Mouse (Mus musculus) naive thymus-derived CD4-positive, alpha-beta T cell, adult 2 months (primary cell): ENCODE results near the gene Ascc1.
"Not testable (repeated sequence)": the region's sequence is repeated elsewhere in the genome, so short reads cannot be mapped to it uniquely, and the experiment has no call there.

Experiments
- DNase-seq: peaks from one replicate; pipeline ENCODE4 v3.0.0-alpha.2; 2011; ENCODE audit warnings: low read depth

The Ascc1 gene

DNA sequence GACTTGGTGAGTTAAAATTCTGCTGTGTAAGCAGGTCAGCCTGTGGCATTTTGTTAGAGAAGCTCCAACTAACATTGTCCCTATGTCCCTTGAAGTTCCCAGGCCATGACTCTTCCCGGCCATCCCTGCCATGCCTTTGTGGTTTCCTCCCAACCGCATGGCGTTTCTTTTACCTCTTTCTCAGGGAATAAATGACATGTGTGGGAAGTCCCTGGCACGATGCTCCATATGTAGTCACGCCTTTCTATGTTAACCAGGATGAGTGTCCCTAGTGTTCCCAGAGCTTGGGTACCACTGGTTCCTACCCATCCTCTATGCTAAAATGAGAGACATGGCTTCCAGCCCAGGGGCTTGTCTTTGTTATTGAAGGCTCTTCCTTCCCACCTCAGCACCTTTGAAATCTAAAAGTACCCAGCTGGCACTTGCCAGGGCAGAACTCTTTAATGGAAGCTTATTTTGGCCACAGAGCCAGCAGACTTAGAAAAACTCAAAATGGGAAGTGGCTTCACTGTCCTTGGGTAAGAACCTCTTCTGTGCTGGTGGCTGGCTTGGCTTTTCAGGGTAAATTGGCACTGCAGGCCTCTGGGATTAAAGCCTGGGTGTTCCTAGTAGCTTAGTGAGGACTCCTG, 24.8 kb upstream of the Ascc1 start:
- DNase-seq: no peak

DNA sequence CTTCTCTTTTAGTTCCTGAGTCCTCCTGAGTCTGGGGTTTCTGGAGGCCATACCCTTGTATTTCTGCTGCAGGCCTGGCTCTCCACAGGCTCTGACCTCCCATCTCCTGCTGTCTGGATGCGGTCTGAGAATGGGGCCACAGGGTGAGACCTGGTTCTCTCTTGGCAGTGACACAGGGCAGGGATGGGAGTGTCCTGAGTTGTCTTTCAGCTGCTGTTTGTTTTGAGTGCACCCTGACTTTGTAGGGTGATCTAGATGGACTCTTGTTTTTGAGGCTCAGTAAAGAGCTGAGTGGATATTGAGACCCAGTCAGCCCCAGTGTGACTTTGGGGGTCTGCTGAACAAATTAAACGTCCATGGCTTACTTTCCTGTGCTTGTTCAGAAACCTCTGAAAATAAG, 24.2 kb upstream of the Ascc1 start:
- no peak for DNase-seq

DNA sequence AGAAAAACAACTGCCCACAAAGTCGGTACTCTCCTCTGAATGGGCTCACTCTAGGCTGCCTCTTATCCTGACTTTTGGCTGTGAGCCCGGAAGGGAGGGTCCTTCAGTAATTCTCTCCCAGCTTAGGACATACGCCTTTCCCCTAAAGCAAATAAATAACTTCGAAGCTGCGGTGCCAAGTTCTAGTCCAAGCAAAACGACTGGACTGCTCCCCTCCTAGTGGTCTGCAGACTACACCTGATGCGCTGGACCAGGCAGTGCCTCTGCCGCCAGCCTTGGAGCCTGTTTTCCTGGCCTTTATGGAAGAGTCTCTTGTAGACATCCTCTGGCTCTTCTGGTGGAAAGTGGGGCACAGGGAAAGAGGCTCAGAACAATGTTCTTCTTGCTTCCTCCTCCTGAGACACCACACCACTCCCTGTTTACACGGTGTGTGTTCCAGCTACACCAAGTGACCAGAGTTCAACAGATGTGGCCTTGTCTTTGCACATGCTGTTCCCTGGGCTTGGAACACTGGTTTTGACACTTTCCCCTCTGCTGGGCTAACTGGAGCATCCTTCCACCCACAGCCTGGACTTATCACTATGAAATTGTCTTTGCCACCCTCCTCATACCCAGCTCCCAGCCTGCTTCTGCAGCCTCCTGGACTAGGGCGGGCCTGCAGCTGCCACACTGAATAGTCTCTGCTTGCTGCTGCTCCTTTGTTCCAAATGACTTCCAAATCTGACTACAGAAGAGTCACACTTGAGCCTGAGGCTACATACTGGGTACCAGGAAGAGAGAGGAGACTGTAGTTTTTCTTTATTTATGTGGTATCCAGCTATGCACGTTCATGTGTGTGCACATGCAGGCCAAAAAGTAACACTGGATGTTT, 23.5 kb upstream of the Ascc1 start:
- no peak for DNase-seq

DNA sequence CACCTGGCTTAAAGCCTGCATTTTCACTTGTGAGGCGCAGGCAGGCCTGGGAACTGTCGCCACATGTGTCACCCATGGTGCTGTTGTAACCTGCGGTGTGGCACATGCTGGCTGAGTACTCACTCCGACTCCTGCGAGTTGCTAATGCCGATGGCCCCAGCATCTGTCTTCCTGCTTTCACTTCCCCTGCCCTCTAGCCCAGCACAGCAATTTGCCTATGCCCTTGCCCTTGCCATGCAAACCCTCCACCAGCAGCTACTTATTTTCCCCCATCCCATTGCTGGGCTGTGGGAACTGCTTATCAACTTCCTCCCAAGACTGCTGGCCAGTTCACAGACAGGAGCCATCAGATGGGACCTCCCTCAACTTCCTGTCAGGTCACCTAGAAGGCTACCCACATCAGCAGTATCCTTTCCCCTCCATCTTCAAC, 21.8 kb upstream of the Ascc1 start:
- DNase-seq: peak; percentile 58

DNA sequence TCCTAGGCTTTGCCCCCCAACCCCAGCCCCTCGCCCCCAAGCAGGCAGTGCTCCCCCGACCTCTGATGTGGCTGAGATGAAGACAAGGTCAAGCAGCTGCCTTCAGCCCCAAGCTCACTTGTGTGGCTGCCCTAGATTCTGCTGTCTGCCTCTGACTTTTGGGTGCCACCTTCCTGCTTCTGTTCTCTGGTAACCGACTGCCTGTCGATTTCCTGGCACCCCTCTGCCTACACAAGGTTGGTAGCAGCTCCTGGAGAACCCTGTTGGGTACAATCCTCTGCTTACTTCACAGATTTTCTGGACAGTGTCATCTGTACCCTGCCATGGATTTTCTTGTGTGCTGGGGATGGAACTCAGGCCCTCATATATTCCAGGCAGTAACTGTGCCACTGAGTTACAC, 21.3 kb upstream of the Ascc1 start:
- peak; percentile 59 for DNase-seq

DNA sequence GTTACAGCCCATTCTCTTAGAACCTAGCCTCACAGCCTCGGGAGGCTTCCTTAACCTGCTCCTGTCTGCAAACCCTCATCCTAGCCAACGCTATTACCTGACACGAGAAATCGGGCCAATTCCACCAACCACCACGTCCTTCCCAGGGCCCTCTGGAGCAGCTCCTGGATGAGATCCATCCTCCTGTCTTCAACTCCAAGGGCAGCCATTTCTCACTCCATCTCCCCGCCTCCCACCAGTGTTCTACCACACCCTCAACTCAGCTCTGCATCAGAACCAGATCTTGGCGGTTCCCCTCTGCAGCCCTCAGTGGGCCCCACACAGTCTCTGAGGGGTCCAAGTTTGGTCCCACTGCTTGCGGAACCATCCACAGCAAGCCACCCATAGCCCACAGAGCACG, 20.8 kb upstream of the Ascc1 start:
- no peak for DNase-seq

DNA sequence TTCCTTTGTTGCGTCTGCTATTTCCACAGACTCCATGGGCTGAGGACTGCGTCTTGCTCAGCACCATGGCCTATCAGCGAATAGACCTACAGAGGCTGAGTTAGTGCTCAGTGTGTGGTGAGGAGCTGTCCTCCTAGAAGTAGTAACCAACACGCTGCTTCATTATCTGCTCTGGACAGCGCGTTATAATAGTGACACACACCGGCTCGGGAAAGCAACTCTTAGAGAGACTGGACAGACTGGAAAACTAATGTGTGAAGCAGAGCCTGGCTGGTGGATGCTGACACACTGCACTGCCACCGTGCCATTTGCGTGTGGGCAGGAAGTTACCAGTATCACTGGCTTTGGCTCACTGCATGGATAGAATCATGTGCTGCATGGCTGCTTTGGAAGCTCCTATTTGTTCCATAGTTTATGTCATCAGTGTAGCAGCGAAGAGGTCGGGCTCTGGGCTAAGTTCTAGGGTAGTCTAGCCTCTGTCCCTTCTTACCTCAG, 20.2 kb upstream of the Ascc1 start:
- DNase-seq: peak; percentile 41

DNA sequence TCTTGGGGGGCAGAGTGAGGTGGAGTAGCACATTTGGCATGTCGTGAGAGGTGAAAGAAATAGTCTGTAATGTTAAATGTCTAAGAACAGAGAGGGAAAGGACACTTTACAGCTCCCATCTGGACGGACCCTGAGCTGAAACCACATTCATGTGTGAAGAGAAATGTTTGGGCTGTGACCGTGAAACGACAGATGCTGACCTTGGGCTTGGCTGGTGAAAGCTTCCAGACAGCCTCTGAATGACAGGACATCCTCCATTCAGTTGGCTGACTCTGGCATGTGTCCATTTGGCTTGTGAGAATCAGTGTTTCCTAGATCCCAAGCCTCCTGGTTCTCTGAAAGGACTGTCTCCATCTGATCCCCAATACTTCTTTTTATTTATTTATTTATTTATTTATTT, 14.6 kb upstream of the Ascc1 start:
- DNase-seq: no peak

DNA sequence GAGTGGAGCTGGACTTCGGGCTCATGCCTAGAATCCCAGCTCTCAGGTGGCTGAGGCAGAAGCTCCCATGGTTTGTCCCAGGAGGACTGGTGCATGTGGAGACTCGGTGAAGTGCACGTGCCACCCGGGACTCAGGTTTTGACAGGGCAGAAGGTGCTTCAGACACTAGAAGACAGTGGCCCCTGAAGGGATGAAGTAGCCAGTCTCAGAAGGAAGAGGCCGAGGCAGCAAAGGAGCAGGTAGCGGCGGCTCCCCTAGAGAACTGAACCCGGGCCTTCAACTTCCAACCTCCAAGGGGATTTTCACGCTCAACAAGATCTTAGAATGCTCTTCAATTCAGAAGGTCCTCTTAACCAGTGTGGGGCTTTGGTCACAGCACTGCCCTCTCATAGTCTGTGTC, 12.2 kb upstream of the Ascc1 start:
- no peak for DNase-seq

DNA sequence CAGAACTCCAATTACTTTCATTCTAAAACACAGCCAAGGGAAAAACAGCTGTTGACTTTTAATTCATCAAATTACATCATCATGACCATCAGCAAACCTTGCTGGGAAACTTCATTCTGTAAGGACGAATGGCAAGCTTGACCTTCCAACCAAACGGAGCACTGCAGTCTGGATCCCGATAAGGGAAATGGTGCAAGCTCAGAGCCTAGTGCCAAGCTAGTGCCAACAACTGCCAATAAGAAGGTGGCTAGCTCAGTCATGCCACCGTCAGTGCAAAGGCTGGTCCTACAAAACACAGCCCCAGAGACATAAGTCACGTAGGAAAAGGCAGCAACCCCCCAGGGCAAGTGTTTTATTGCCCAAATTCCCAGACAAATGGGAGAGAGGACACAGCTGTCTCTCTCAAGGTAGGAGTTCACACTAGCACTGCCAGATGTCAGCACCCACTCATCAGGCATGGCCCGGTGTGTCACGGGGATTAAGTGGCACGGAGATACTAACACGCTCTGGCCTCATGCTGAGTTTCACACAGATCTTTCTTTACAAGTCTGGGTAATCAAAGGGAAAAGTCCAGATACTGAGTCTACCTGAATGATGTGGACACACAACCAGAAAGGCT, 11.2 kb upstream of the Ascc1 start:
- no peak for DNase-seq

DNA sequence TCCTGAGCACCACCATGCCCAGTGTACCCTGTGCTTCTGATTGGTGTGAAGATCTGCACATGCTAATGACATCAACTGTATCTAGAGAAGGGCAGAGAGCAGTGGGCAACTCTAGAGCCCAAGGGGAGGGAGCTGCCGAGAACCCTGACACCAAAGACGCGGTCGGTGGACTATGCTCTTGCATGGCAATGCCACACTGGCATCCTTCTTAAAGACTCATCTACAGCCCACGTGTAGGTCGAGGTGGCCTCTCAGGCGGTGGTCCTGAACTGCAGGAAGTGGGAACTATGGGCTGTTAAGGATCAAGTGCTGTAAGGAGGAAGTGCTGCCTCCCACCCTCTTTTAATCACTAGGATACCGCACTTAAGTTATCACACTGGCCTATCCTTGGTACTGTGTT, 10.6 kb upstream of the Ascc1 start:
- no peak for DNase-seq

DNA sequence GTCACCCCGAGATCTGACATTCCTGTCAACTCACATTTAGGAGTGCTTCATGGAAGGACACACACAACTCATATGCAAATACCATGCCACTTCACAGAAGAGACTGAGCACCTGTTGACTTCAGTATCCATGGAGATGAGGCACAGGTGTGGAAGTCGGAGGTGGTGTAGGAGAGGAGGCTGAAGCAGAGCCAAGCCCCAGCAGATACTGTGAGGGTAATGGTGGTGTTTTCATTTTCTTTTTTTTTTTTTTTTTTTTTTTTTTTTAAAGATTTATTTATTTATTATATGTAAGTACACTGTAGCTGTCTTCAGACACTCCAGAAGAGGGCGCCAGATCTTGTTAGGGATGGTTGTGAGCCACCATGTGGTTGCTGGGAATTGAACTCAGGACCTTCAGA, 8.8 kb upstream of the Ascc1 start:
- not testable (repeated sequence) for DNase-seq

DNA sequence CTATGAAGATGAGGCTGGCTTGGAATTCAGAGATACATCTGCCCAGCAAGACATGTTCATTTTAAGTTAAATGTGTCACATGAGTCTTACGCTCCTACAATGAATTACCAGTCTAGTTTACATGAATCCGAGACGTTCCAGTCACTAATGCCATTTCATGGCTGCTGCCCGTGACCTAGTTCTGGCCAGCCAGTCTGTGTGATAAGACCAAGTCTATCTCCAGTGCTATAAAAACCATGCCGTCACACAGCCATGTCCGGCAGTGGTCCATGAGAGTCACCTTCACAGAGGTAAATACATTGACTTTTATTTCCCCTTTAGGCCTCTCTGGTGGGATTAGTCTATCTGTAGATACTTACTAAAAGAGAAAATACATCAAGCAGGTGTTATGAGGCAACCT, 6.7 kb upstream of the Ascc1 start:
- no peak for DNase-seq

DNA sequence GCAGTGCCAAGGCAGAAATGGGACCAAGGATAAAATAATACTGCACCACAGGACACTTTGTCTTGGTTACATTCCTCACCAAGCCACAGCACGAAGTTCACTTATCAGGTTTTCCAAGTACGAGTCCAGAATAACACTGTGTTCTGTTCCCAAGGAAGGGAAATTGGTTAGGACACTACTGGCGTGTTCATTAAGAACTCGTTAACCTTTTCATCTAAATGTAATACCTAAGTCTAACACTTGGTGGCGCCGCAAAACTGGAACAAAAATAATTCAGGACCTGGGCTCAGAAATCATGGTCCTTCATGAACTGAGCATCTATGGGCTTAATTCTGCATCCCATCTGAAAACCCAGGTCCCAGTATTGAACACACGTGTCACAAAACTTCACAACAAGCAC, 5.0 kb upstream of the Ascc1 start:
- peak; percentile 87 for DNase-seq

DNA sequence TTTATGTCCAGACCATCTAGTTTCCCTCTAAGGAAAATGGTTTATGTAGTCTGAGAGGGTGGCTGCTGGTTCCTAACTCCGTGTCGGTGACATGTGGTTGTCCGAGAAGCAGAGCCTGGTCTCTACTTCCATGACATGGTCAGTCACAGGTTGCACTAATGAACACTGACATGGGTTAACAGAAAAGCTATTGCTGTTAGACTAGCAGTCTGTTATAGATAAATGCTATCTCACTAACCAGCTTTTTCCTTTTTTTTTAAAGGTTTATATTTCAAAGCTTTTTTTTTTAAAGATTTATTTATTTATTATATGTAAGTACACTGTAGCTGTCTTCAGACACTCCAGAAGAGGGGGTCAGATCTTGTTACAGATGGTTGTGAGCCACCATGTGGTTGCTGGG, 3.5 kb upstream of the Ascc1 start:
- DNase-seq: no peak

DNA sequence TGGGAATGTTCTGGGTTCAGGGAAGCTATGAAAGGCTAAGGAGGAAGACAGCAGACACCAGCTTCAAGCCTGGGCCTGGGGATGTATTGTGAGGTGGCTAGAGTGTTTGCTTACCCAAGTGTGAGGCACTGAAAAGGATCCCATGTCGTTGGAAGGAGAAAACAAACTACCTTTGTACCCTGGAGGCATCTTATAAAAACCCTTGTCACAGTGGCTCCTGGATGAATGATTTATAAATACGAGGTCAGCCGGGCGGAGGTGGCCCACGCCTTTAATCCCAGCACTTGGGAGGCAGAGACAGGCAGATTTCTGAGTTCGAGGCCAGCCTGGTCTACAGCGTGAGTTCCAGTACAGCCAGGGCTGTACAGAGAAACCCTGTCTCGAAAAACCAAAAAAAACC, 942 bp upstream of the Ascc1 start:
- DNase-seq: not testable (repeated sequence)

DNA sequence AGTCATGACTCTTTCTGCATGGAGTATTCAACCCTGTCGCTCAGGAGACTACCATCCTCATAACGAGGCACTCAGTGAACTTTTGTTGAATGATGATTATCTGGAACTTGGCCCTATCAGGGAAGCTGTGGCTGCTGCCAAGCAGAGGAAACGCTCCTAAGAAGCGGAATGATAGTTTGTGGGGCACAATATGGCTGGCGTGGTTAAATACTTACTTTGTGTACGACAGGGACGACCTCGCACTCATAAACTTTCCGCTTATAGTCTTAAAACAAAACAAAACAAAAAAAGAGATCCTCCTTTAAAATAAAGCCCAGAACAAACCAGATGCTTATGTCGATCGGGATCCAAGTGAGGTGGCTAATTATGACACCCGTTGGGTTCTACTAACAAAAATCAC, 402 bp upstream of the Ascc1 start:
- no peak for DNase-seq

DNA sequence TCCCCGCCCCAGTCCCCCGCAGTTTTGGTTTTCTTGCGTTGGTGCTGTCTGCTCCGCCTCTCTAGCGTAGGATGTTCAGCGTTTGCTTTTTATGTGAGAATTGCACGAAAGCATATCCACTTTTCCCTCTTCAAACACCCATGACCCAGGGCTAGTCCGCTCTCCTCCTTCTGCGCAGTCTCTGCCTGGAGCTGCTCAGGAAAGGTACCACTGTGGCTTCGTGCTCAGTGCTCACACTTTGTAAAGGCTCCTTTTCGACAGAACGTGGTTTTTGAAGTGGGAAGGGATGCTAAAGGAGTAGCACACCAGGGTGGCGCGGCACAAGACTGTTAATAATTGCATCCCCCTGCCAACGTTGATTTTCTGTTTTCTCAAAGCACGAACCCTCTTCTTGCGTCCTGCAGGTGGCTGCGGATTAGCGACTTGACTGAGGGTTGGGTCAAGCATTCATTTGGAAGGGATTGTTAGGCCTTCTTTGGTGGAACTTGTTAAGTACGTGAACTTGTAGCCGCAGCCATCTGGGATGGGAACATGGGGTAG, 678 bp downstream of the Ascc1 start:
- DNase-seq: no peak

DNA sequence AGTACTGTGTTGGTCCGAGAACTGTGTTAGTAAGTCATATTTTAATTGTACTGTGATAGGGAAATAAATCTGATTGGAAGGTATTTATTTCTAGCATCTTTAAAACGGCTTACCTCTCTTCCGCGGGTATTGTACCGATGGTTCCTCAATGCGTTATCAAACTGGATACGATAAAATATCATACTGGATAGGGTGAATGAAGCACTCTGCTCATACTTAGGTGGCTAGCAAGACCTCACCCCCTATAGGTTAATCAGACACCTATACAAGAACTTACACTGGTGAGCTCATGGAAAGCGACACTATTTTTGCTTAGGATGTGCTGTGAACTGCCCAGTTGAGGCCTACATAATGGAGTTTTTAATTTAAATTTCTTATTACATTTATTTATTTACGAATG, 1.2 kb downstream of the Ascc1 start:
- no peak for DNase-seq

DNA sequence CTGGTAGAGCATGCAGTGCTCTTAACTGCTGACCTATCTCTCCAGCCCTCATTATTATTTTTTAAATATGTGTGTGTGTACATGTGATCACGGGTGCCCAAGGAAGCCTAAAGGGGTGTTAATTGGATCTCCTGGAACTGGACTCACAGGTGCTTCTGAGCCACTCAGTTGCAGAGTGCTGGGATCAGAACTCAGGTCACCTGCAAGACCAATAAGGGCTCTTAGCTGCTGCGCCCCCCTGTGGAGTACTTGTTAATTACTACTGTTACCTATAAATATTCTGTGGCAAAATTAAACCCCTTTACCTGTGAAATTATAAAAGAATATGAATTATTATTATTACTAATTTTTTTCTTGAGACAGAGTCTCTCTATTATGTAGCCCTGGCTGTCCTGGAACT, 2.7 kb downstream of the Ascc1 start:
- DNase-seq: peak; percentile 77

DNA sequence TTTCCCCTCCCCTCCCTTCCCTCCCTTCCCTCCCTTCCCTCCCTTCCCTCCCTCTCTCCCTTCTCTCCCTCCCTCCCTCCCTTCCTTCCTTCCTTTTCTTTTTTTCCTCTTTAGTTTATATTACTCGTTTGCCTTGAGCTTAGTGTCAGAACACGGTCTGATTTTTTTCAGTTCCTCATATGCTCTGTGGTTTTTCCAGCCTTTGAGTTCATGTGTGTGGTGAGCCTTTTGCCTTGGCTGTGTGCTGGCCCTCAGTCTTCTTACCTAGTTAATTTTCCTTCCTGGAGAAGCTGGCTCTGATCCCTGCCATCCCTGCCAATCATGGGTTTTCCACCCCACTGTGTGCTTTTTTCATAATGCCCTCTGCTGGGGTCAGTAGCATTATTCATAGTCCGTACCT, 6.5 kb downstream of the Ascc1 start:
- no peak for DNase-seq

DNA sequence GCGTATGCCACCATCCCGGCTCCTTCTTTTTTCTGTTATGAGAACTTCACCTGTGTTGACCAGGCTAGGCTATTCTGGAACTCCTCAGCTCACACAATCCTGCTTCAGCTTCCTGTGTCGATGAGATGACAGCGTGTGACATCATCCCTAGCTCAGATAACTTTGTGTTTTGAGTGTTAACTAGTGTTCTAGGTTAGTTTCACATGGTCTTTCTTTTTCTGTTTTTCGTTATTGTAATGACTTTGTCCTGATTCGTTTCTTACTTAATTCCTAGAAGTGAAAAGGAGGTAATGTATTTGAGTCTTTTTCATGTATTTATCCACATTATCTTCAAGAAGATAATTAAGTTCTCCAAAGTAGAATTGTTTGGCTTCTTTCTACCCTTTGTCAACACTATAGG, 13.6 kb downstream of the Ascc1 start:
- DNase-seq: no peak

DNA sequence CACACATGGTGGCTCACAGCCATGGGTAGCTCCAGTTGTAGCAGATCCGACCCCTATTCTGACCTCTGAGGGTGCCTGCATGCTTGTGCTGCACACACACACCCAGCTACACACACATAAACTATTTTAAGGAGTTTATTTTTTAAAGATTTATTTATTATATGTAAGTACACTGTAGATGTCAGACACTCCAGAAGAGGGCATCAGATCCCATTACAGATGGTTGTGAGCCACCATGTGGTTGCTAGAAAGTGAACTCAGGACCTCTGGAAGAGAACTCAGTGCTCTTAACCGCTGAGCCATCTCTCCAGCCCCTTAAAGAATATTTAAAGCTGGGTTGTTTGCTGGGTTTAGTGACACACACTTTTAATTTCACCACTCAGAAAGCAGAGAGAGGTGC, 16.7 kb downstream of the Ascc1 start:
- no peak for DNase-seq
